Mouse (Mus musculus): ENCODE data around the gene Akap13. TPM values are rescaled to one million over a fixed set of nuclear protein-coding genes. Genes with fewer than 3 reads are reported as not detected.

The Akap13 gene
- total RNA-seq (2012; rRNA removed) = 24.6 and 26.7 TPM in 2 replicates

DNA sequence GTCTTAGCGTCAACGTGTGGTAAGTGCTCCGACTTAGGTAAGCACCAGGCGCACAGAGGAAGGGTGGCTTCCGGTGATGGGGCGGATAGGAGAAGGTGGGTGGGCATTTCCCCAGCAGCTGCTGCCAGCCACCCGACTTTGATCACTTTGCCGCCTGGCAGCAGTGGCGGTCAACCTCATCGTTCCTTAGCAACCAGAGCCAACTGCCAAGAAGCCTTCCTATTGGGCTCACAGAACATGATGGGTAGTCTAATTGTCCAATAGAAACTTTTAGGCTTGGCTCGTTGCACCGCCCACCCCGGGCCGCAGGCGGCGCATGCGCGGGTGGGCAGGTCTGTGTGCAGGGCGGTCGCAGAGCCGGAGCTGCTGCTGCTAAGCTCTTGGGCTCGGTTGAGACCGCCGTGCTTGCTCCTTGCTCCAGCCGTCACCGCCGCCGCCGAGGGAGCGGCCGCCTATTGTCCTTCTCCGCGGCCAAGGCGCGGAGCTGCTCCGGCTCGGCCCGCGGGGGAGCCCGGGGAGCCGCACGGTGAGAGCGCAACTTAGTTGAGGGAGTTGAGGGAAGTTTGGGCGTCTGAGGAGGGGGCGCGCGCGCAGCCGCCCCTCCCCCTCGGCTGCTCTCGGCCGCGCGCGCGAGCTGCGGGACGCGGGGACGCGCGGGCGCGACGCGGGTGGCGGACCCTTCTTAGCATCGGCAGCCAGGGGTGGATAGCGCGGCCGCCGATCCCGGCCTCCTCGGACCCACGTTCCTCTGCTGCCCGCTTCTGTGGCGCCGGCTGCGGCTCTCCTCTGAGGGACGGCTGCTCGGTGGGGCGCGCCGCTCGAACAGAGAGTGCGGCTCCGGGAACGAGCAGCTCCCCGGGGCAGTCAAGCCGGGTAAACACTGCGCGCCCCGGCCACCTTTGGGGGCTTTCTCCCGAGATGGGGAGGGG is at the start of gene Akap13:
Gene Akap13, plus strand, starts transcription at position 312 of the 929 bp plus-strand sequence.
- TF ChIP-seq CHD2 (IDR thresholded peaks at IDR 0.05; ENCODE audit: low read depth, low read length) (peak; percentile 81), HCFC1 (IDR thresholded peaks at IDR 0.05; ENCODE audit: borderline replicate concordance, insufficient read depth, low read length) (peak; percentile 55; the same call in 1 of the 2 replicates), MAFK (IDR thresholded peaks at IDR 0.05; ENCODE audit: insufficient read depth, low read depth, low read length) (no peak)
- no peaks in the 10 kb centered on the region for H3K4me1 ChIP-seq (ENCODE audit: control insufficient read depth in 2 of 2, insufficient read depth in 2 of 2, low read length in 2 of 2, poor library complexity in 1 of 2)
- H3K27ac ChIP-seq (ENCODE audit: insufficient read depth, low read depth, low read length, poor library complexity, severe bottlenecking) = peak within 1 kb of the TSS; percentile 73
- no peaks in the 10 kb centered on the region for H3K9me3 ChIP-seq (ENCODE audit: control insufficient read depth, insufficient read depth, low read depth, low read length)
- peak within 1 kb of the TSS; percentile 83 to 97 for H3K4me3 ChIP-seq (ENCODE audit: insufficient read depth in 1 of 2, low read depth in 1 of 2, low read length in 2 of 2, poor library complexity in 1 of 2, severe bottlenecking in 1 of 2)
- H3K9ac ChIP-seq (ENCODE audit: insufficient read depth, low read depth, low read length, poor library complexity, severe bottlenecking) = peak within 1 kb of the TSS; percentile 96
- in situ Hi-C loops (cut with MboI; ENCODE audit: low sequenced_read_pairs in 2 of 2, unreplicated experiment in 2 of 2) = no loop called here
- peak; percentile 86 for DNase-seq (ENCODE audit: low read depth, low spot score)
- no peaks in the 10 kb centered on the region for H3K36me3 ChIP-seq (ENCODE audit: control insufficient read depth, insufficient read depth, low read length, poor library complexity, severe bottlenecking)

DNA sequence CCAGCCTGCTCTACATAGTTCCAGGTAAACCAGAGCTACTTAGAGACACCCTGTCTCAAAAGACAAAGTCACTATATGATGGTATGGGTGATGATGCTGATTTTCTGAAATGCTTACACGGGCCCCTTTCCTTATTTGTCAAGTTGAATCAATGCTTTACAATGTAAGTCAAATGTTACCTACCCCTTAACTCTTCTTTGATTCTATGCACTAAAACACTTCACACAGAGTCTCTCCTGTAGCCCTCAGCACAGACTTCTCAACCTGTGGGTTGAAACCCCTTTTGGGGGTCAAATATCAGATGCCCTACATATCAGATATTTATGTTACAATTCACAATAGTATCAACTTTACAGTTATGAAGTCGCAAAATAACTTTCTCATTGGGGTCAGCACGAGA is 44.7 kb upstream of the Akap13 start:
- Histone ChIP-seq H3K4me3 (ENCODE audit: insufficient read depth in 1 of 2, low read depth in 1 of 2, low read length in 2 of 2, poor library complexity in 1 of 2, severe bottlenecking in 1 of 2) (no peak overlapping the region), H3K9me3 (ENCODE audit: control insufficient read depth, insufficient read depth, low read depth, low read length) (no peaks in the 10 kb centered on the region), H3K4me1 (ENCODE audit: control insufficient read depth in 2 of 2, insufficient read depth in 2 of 2, low read length in 2 of 2, poor library complexity in 1 of 2) (no peaks in the 10 kb centered on the region), H3K27ac (ENCODE audit: insufficient read depth, low read depth, low read length, poor library complexity, severe bottlenecking) (no peak overlapping the region), H3K36me3 (ENCODE audit: control insufficient read depth, insufficient read depth, low read length, poor library complexity, severe bottlenecking) (no peaks in the 10 kb centered on the region), H3K9ac (ENCODE audit: insufficient read depth, low read depth, low read length, poor library complexity, severe bottlenecking) (no peak overlapping the region)
- DNase-seq (ENCODE audit: low read depth, low spot score) = no peak
- TF ChIP-seq ZNF384 (IDR thresholded peaks at IDR 0.05; ENCODE audit: low read depth, low read length) = no peak
- TF ChIP-seq HCFC1 (IDR thresholded peaks at IDR 0.05; ENCODE audit: borderline replicate concordance, insufficient read depth, low read length) = no peak
- no peak for TF ChIP-seq CHD2 (IDR thresholded peaks at IDR 0.05; ENCODE audit: low read depth, low read length)
- TF ChIP-seq ZC3H11A (IDR thresholded peaks at IDR 0.05; ENCODE audit: borderline replicate concordance, low read depth, low read length) = no peak
- TF ChIP-seq MAFK (IDR thresholded peaks at IDR 0.05; ENCODE audit: insufficient read depth, low read depth, low read length) = no peak
- in situ Hi-C loops (cut with MboI; ENCODE audit: low sequenced_read_pairs in 2 of 2, unreplicated experiment in 2 of 2) = no loop called here

DNA sequence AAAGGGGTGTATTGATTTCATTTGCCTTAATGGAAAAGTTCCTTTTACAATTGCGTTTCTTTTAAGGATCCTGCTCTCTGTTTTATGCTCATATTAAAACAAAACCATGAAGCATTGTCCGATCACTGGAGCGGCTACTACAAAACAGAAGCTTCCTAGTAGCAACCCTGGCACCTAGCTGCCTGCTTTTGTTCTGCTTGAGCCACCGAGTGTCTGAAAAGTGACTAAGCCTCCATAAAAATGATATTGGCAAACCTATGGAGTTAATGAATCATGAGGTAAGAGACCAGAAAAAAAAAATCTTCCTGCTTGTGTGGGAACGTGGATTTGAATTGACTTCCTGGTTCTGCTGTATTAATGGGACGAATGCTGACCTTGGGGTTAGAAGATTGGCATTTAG is 44.1 kb upstream of the Akap13 start:
- TF ChIP-seq ZC3H11A (IDR thresholded peaks at IDR 0.05; ENCODE audit: borderline replicate concordance, low read depth, low read length) (no peak), CHD2 (IDR thresholded peaks at IDR 0.05; ENCODE audit: low read depth, low read length) (no peak), MAFK (IDR thresholded peaks at IDR 0.05; ENCODE audit: insufficient read depth, low read depth, low read length) (no peak), HCFC1 (IDR thresholded peaks at IDR 0.05; ENCODE audit: borderline replicate concordance, insufficient read depth, low read length) (no peak), ZNF384 (IDR thresholded peaks at IDR 0.05; ENCODE audit: low read depth, low read length) (no peak)
- Histone ChIP-seq H3K27ac (ENCODE audit: insufficient read depth, low read depth, low read length, poor library complexity, severe bottlenecking) (no peak overlapping the region), H3K4me3 (ENCODE audit: insufficient read depth in 1 of 2, low read depth in 1 of 2, low read length in 2 of 2, poor library complexity in 1 of 2, severe bottlenecking in 1 of 2) (no peak overlapping the region), H3K4me1 (ENCODE audit: control insufficient read depth in 2 of 2, insufficient read depth in 2 of 2, low read length in 2 of 2, poor library complexity in 1 of 2) (no peaks in the 10 kb centered on the region), H3K9me3 (ENCODE audit: control insufficient read depth, insufficient read depth, low read depth, low read length) (no peaks in the 10 kb centered on the region), H3K36me3 (ENCODE audit: control insufficient read depth, insufficient read depth, low read length, poor library complexity, severe bottlenecking) (no peaks in the 10 kb centered on the region), H3K9ac (ENCODE audit: insufficient read depth, low read depth, low read length, poor library complexity, severe bottlenecking) (no peak overlapping the region)
- no peak for DNase-seq (ENCODE audit: low read depth, low spot score)
- in situ Hi-C loops (cut with MboI; ENCODE audit: low sequenced_read_pairs in 2 of 2, unreplicated experiment in 2 of 2) = no loop called here

DNA sequence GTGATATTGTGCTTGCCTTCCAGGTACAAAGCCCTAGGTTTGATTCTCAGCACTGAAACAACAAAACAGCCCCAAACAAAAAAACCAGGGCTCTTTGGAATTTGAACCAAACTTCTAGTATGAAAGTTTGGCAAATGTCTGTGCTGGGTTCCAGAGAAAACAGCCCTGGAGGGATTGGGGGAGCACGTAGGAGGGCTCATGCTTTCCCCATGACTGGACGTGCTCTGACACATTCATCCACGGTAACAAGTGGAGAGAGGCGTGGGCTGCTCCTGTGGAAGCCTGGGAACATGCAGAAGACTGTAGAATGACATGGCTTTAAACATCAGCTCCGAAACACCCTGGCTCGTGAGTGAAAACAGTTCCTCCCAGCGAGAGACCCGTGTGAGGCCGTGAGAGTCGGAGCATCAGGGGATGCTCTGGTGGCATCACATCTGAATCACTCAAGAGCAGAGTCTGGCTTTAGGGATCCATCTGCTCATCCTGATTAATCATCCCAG is 43.3 kb upstream of the Akap13 start:
- Histone ChIP-seq H3K9ac (ENCODE audit: insufficient read depth, low read depth, low read length, poor library complexity, severe bottlenecking) (no peak overlapping the region), H3K4me3 (ENCODE audit: insufficient read depth in 1 of 2, low read depth in 1 of 2, low read length in 2 of 2, poor library complexity in 1 of 2, severe bottlenecking in 1 of 2) (no peak overlapping the region), H3K27ac (ENCODE audit: insufficient read depth, low read depth, low read length, poor library complexity, severe bottlenecking) (no peak overlapping the region), H3K36me3 (ENCODE audit: control insufficient read depth, insufficient read depth, low read length, poor library complexity, severe bottlenecking) (no peaks in the 10 kb centered on the region), H3K4me1 (ENCODE audit: control insufficient read depth in 2 of 2, insufficient read depth in 2 of 2, low read length in 2 of 2, poor library complexity in 1 of 2) (no peaks in the 10 kb centered on the region), H3K9me3 (ENCODE audit: control insufficient read depth, insufficient read depth, low read depth, low read length) (no peaks in the 10 kb centered on the region)
- DNase-seq (ENCODE audit: low read depth, low spot score) = no peak
- TF ChIP-seq HCFC1 (IDR thresholded peaks at IDR 0.05; ENCODE audit: borderline replicate concordance, insufficient read depth, low read length) = no peak
- no peak for TF ChIP-seq ZNF384 (IDR thresholded peaks at IDR 0.05; ENCODE audit: low read depth, low read length)
- TF ChIP-seq MAFK (IDR thresholded peaks at IDR 0.05; ENCODE audit: insufficient read depth, low read depth, low read length) = no peak
- TF ChIP-seq CHD2 (IDR thresholded peaks at IDR 0.05; ENCODE audit: low read depth, low read length) = no peak
- no peak for TF ChIP-seq ZC3H11A (IDR thresholded peaks at IDR 0.05; ENCODE audit: borderline replicate concordance, low read depth, low read length)
- in situ Hi-C loops (cut with MboI; ENCODE audit: low sequenced_read_pairs in 2 of 2, unreplicated experiment in 2 of 2) = no loop called here
